Mouse (Mus musculus): Measurements from ENCODE around the gene Gfpt2.

The Gfpt2 gene

DNA sequence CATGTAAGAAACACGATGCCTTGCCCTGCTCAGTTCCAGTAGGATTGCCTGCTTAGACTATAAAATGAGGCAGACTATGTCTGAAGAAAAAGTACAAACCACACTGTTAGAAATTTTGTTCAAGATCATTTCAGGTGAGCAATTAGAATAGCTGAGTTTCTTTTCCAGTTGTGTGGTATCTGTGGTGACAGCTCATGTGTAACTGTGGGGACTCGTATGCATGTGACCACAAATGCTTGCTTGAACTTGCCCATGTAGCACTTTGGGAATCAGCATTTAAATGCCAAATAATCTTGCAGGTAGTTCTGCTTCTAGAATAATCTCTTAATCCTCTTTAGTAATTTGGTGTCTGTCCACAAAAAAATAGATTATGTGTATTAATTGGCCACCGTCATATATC is 89.4 kb downstream of the Gfpt2 start:
- DNase-seq (ENCODE audit: low read depth, low spot score): no peak

Data from R1 (cell line).